In genomic region chr4:122971646-122972045, GRCm38 (mm10) we compare ENCODE assay signal across 21 mouse cellular contexts. TPM values are rescaled to one million over a fixed set of nuclear protein-coding genes. Genes with fewer than 3 reads are reported as not detected.
"Had no signal": no experiment of that assay in that cellular context is flagged by ENCODE, and none has a peak within 500 bp of the region (broad histone marks: within the 10 kb centered on the region; RNA-seq: fewer than 3 reads in every experiment).

No protein-coding gene starts in this region.

- H3K27ac ChIP-seq: lung, embryonic 15.5 days; macrophage; midbrain, embryonic 13.5 days; midbrain, embryonic 15.5 days; neural tube, embryonic 12.5 days had no signal

- H3K4me3 ChIP-seq: lung, embryonic 15.5 days; megakaryocyte, embryonic 14.5 days; midbrain, embryonic 13.5 days; midbrain, embryonic 15.5 days; neural tube, embryonic 12.5 days had no signal

- H3K4me1 ChIP-seq: lung, embryonic 15.5 days; megakaryocyte, embryonic 14.5 days; midbrain, embryonic 13.5 days; midbrain, embryonic 15.5 days; neural tube, embryonic 12.5 days had no signal

- ATAC-seq: liver, postnatal 0 days; lung, postnatal 0 days; midbrain, embryonic 13.5 days; midbrain, embryonic 15.5 days had no signal

- H3K4me2 ChIP-seq: lung, embryonic 15.5 days; midbrain, embryonic 11.5 days; midbrain, embryonic 13.5 days; midbrain, embryonic 15.5 days; neural tube, embryonic 12.5 days had no signal

- H3K27me3 ChIP-seq: midbrain, embryonic 13.5 days; midbrain, embryonic 15.5 days; neural tube, embryonic 12.5 days had no signal

- H3K36me3 ChIP-seq: lung, embryonic 15.5 days; midbrain, embryonic 13.5 days; midbrain, embryonic 15.5 days; neural tube, embryonic 12.5 days had no signal

- DNase-seq: liver, postnatal 0 days; lung, adult 2 months; lung, postnatal 14 days; lung, postnatal 36 days; retina, postnatal 1 day; right cerebral cortex, adult 18-20 months; right cerebral cortex, postnatal 25 days; right cerebral cortex, postnatal 4 days; spleen, adult 18-20 months; thymus, adult 18-20 months; thymus, postnatal 14 days; thymus, postnatal 36 days had no signal

- H3K9ac ChIP-seq: liver, postnatal 0 days; lung, embryonic 15.5 days; midbrain, embryonic 13.5 days; midbrain, embryonic 15.5 days; neural tube, embryonic 12.5 days had no signal

- H3K9me3 ChIP-seq: lung, embryonic 15.5 days; megakaryocyte, embryonic 14.5 days; midbrain, embryonic 13.5 days; midbrain, embryonic 15.5 days; neural tube, embryonic 12.5 days had no signal

RNA-seq across cellular contexts. Expression of gene Mfsd2a, which starts 10.7 kb away (rescaled TPM):
- total RNA-seq: monocyte, adult 5-6 weeks had no signal
- polyA plus RNA-seq: liver, postnatal 0 days; macrophage had no signal
